In the genomic region with DNA sequence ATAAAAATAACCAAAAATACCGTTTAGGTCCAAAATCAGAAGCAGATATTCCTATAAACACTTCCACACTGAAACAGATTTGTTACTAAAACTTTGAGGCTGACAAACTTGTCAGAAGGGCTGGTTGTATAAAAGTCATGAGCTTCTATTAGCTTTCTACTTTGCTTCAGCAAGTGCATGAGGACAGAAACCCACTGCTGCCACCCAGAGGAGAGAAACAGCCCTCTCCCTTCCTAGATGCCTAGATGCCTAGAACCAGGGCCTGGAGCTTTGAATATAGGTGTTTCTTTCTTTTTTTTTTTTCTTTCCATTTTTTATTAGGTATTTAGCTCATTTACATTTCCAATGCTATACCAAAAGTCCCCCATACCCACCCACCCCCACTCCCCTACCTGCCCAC, we compare ENCODE assay signal across 13 mouse cellular contexts.
DNase-seq lines count a peak whose midpoint lies in the region; TF ChIP-seq lines count a peak whose summit lies in the region.
"Had no signal": no experiment of that assay in that cellular context is flagged by ENCODE, and none has a peak within 500 bp of the region (broad histone marks: within the 10 kb centered on the region; RNA-seq: fewer than 3 reads in every experiment).

No protein-coding gene starts in this region.

- H3K27ac ChIP-seq in layer of hippocampus, adult 2 months: no peak overlapping the region
- H3K27ac ChIP-seq: embryonic facial prominence, embryonic 13.5 days; limb, embryonic 12.5 days; stomach, embryonic 15.5 days had no signal

- no peak overlapping the region for H3K4me3 ChIP-seq in layer of hippocampus, adult 2 months
- no peak overlapping the region for H3K4me3 ChIP-seq in E14TG2a.4 (replicated peaks; ENCODE audit: low read length)
- H3K4me3 ChIP-seq: embryonic facial prominence, embryonic 13.5 days; limb, embryonic 12.5 days; megakaryocyte, embryonic 14.5 days; stomach, embryonic 15.5 days had no signal

- TF ChIP-seq CTCF in layer of hippocampus, adult 2 months (conservative IDR thresholded peaks at IDR 0.05): peak; percentile 71
- 0 out of 2 replicates have a peak, but pooled peaks have one; percentile 11 for TF ChIP-seq CTCF in E14TG2a.4 (conservative IDR thresholded peaks at IDR 0.05; ENCODE audit: low read length)

- peak; percentile 15 to 25 for DNase-seq in cerebellum, postnatal 10 days
- no peak for DNase-seq in cerebellum, adult 9-11 months
- peak; percentile 12 to 14 for DNase-seq in layer of hippocampus, adult 2 months (ENCODE audit: low spot score in 2 of 2)
- DNase-seq in layer of hippocampus, postnatal 36 days: no peak
- peak; percentile 13 to 27 for DNase-seq in kidney, postnatal 4 days
- no peak for DNase-seq in ovary, postnatal 10 days (ENCODE audit: low spot score)
- no peak for DNase-seq in heart, postnatal 4 days
- DNase-seq: heart, postnatal 36 days had no signal

- no peaks in the 10 kb centered on the region for H3K4me1 ChIP-seq in E14TG2a.4 (replicated peaks; ENCODE audit: low read depth, low read length)
- H3K4me1 ChIP-seq: embryonic facial prominence, embryonic 13.5 days; limb, embryonic 12.5 days; megakaryocyte, embryonic 14.5 days; stomach, embryonic 15.5 days had no signal

- H3K9me3 ChIP-seq in E14TG2a.4 (ENCODE audit: low read length): no peaks in the 10 kb centered on the region
- H3K9me3 ChIP-seq: embryonic facial prominence, embryonic 13.5 days; limb, embryonic 12.5 days; stomach, embryonic 15.5 days had no signal

- no peaks in the 10 kb centered on the region for H3K27me3 ChIP-seq in E14TG2a.4 (ENCODE audit: insufficient read depth, low read length)
- H3K27me3 ChIP-seq: embryonic facial prominence, embryonic 13.5 days; limb, embryonic 12.5 days; megakaryocyte, embryonic 14.5 days; stomach, embryonic 15.5 days had no signal

- H3K36me3 ChIP-seq in E14TG2a.4 (ENCODE audit: insufficient read depth, low read length): no peaks in the 10 kb centered on the region
- H3K36me3 ChIP-seq: embryonic facial prominence, embryonic 13.5 days; limb, embryonic 12.5 days; stomach, embryonic 15.5 days had no signal

Comparison
In these comparisons a context has a peak if more than half of its experiments do, and no peak if none do; other contexts are left out.
1. DNase-seq: peak in cerebellum, postnatal 10 days (2 of 2), layer of hippocampus, adult 2 months (2 of 2) and kidney, postnatal 4 days (2 of 2); none in cerebellum, adult 9-11 months (single experiment), layer of hippocampus, postnatal 36 days (0 of 2), ovary, postnatal 10 days (single experiment) and heart, postnatal 4 days (single experiment).